Mouse (Mus musculus) bone marrow, adult 2 months (tissue): ENCODE data around the gene Sdf2. TPM values are rescaled to one million over a fixed set of nuclear protein-coding genes. Genes with fewer than 3 reads are reported as not detected.
"Not testable (repeated sequence)": the region's sequence is repeated elsewhere in the genome, so short reads cannot be mapped to it uniquely, and the experiment has no call there.

Experiments used
- H3K27ac ChIP-seq: fragments of 200-500 bp; 2 replicates; pipeline ENCODE4 v1.5.1; 2012; ENCODE audit warnings: low read depth, mild to moderate bottlenecking, control low read depth, inconsistent platforms, low read length; ENCODE audit not compliant: control insufficient read depth, poor library complexity, insufficient read depth
- H3K4me1 ChIP-seq: fragments of 200-500 bp; 2 replicates; pipeline ENCODE4 v1.6.1; 2011; ENCODE audit warnings: low read length; ENCODE audit not compliant: control insufficient read depth, insufficient read depth
- H3K4me3 ChIP-seq: fragments of 200-500 bp; replicated peaks from 2 replicates; pipeline ENCODE3; 2011; ENCODE audit warnings: mild to moderate bottlenecking, low read depth, low read length, control low read depth; ENCODE audit not compliant: control insufficient read depth
- CTCF ChIP-seq: fragments of 200-500 bp; IDR thresholded peaks from 2 replicates; pipeline ENCODE4 v1.5.1; 2011; ENCODE audit warnings: low read length, control low read depth; ENCODE audit not compliant: control insufficient read depth, insufficient read depth
- POLR2A ChIP-seq: fragments of 200-500 bp; IDR thresholded peaks from 2 replicates; pipeline ENCODE4 v1.6.1; 2011; ENCODE audit warnings: low read depth, mild to moderate bottlenecking, control low read depth, low read length, borderline replicate concordance; ENCODE audit not compliant: control insufficient read depth
- WGBS: fragments of 180-500 bp; shearing (Covaris S2); methylation state at CpG from one replicate; pipeline ENCODE4 v1.1.7; 2018; 5-methylcytosine and 5-hydroxymethylcytosine counted together
- polyA plus RNA-seq: library from polyadenylated mRNA; stranded (reverse); fragments of >200 nt; gene quantifications from 2 replicates; pipeline ENCODE4 v1.2.4, GENCODE M21; 2011; ENCODE audit warnings: low replicate concordance; ENCODE audit not compliant: missing spikeins, insufficient read depth, insufficient read length

The Sdf2 gene
- polyA plus RNA-seq, 1 experiment, result 67.8 TPM

- not testable (repeated sequence) for H3K4me3 ChIP-seq
- WGBS, result 84% methylated on average over 4 of the region's 4 CpGs
These were observed 30.6 kb downstream of the Sdf2 start for GRCm38 (mm10) chr11:78276169-78276568.

GRCm38 (mm10) chr11:78278853-78279252, 33.3 kb downstream of the Sdf2 start:
- Histone ChIP-seq H3K27ac (no peak overlapping the region), H3K4me1 (no peaks in the 10 kb centered on the region; the same call in 1 of the 2 replicates), H3K4me3 (no peak overlapping the region)
- TF ChIP-seq CTCF (no peak), POLR2A (no peak)
- 77% methylated on average over 7 of the region's 7 CpGs for WGBS

More at GRCm38 (mm10) chr11:78276169-78276568, 30.6 kb downstream of the Sdf2 start:
- not testable (repeated sequence) for H3K27ac ChIP-seq, H3K4me1 ChIP-seq
- TF ChIP-seq CTCF, result peak; percentile 22; the same call in 1 of the 2 replicates

- no peaks in the 10 kb centered on the region; the same call in 1 of the 2 replicates for H3K4me1 ChIP-seq
- H3K4me3 ChIP-seq, result no peak overlapping the region
- WGBS, result 77% methylated on average over 4 of the region's 4 CpGs
- no peak for TF ChIP-seq CTCF
- no peak for TF ChIP-seq POLR2A
- H3K27ac ChIP-seq, result no peak overlapping the region
These were observed 34.0 kb downstream of the Sdf2 start for GRCm38 (mm10) chr11:78279586-78279985.

GRCm38 (mm10) chr11:78289146-78289763, 43.7 kb downstream of the Sdf2 start:
- TF ChIP-seq POLR2A, result no peak
- no peak for TF ChIP-seq CTCF
- no peak overlapping the region for H3K4me3 ChIP-seq
- WGBS, result 85% methylated on average over 7 of the region's 7 CpGs

GRCm38 (mm10) chr11:78290654-78291053, 45.1 kb downstream of the Sdf2 start, which contains the start of gene BC030499:
Gene BC030499, plus strand, starts transcription at chr11:78290841.
- TF ChIP-seq CTCF (no peak), POLR2A (no peak)
- Histone ChIP-seq H3K4me1 (no peaks in the 10 kb centered on the region), H3K4me3 (no peak within 1 kb of the TSS), H3K27ac (no peak within 1 kb of the TSS)
- WGBS, result 93% methylated on average over 4 of the region's 4 CpGs

More at GRCm38 (mm10) chr11:78289146-78289763, 43.7 kb downstream of the Sdf2 start:
- Histone ChIP-seq H3K27ac (no peak overlapping the region), H3K4me1 (no peaks in the 10 kb centered on the region)

GRCm38 (mm10) chr11:78294585-78294984, 49.0 kb downstream of the Sdf2 start:
- TF ChIP-seq CTCF, result no peak
- TF ChIP-seq POLR2A, result no peak
- H3K4me3 ChIP-seq, result no peak overlapping the region
- H3K27ac ChIP-seq, result no peak overlapping the region
- WGBS, result 88% methylated on average over 6 of the region's 6 CpGs
- no peaks in the 10 kb centered on the region for H3K4me1 ChIP-seq

- peak overlapping the region; percentile 52; the same call in 1 of the 2 replicates for H3K27ac ChIP-seq
- peak overlapping the region; percentile 94 for H3K4me3 ChIP-seq
- no peaks in the 10 kb centered on the region; the same call in 1 of the 2 replicates for H3K4me1 ChIP-seq
- 58% methylated on average over 7 of the region's 7 CpGs for WGBS
- no peak for TF ChIP-seq POLR2A
- no peak for TF ChIP-seq CTCF
These were observed 55.4 kb downstream of the Sdf2 start for GRCm38 (mm10) chr11:78300917-78301316.

- under 1% methylated on average over 49 of the region's 49 CpGs for WGBS
- peak within 1 kb of the TSS; percentile 94 for H3K4me3 ChIP-seq
- peak within 1 kb of the TSS; percentile 52 for H3K27ac ChIP-seq
- peak; percentile 71; the same call in 1 of the 2 replicates for TF ChIP-seq POLR2A
- no peak for TF ChIP-seq CTCF
- no peaks in the 10 kb centered on the region; the same call in 1 of the 2 replicates for H3K4me1 ChIP-seq
These were observed 56.0 kb downstream of the Sdf2 start, which contains the start of gene Spag5 for GRCm38 (mm10) chr11:78301357-78302084. Gene Spag5, plus strand, starts transcription at chr11:78301529.

Other genes with a start within 250 kb of the Sdf2 start
- 6.5 and 10.8 TPM in 2 replicates for gene Dhrs13, start 213.5 kb upstream of the Sdf2 start, polyA plus RNA-seq
- 21.1 and 44.1 TPM in 2 replicates for gene Flot2, start 207.8 kb upstream of the Sdf2 start, polyA plus RNA-seq
- gene Eral1, start 165.4 kb upstream of the Sdf2 start, polyA plus RNA-seq, result 9.8 and 16.3 TPM in 2 replicates
- 5.3 and 12.3 TPM in 2 replicates for gene Fam222b, start 151.1 kb upstream of the Sdf2 start, polyA plus RNA-seq
- 20.6 and 30.0 TPM in 2 replicates for gene Traf4, start 80.2 kb upstream of the Sdf2 start, polyA plus RNA-seq
- 10.4 and 17.8 TPM in 2 replicates for gene Nek8, start 69.1 kb upstream of the Sdf2 start, polyA plus RNA-seq
- gene Tlcd1, start 69.0 kb upstream of the Sdf2 start, polyA plus RNA-seq, result 48.0 and 66.6 TPM in 2 replicates
- 181 and 299 TPM in 2 replicates for gene Rpl23a, start 62.2 kb upstream of the Sdf2 start, polyA plus RNA-seq
- 5.2 and 8.6 TPM in 2 replicates for gene Rab34, start 57.3 kb upstream of the Sdf2 start, polyA plus RNA-seq
- gene Proca1, start 52.4 kb upstream of the Sdf2 start, polyA plus RNA-seq, result 2.6 and 3.3 TPM in 2 replicates
- gene Supt6, start 241 bp downstream of the Sdf2 start, polyA plus RNA-seq, result 15.1 and 30.7 TPM in 2 replicates
- 25.9 and 50.3 TPM in 2 replicates for gene 2610507B11Rik, start 16.0 kb downstream of the Sdf2 start, polyA plus RNA-seq
- 2.4 and 3.9 TPM in 2 replicates for gene BC030499, start 45.1 kb downstream of the Sdf2 start, polyA plus RNA-seq
- gene Spag5, start 55.8 kb downstream of the Sdf2 start, polyA plus RNA-seq, result 70.4 and 91.6 TPM in 2 replicates
- gene Aldoc, start 77.2 kb downstream of the Sdf2 start, polyA plus RNA-seq, result 2.9 and 8.4 TPM in 2 replicates
- gene Pigs, start 82.7 kb downstream of the Sdf2 start, polyA plus RNA-seq, result 7.3 and 16.7 TPM in 2 replicates
- 35.6 and 71.9 TPM in 2 replicates for gene Unc119, start 97.7 kb downstream of the Sdf2 start, polyA plus RNA-seq
- not detected in 2 replicates for gene Foxn1, start 140.8 kb downstream of the Sdf2 start, polyA plus RNA-seq
- gene Slc13a2, start 176.5 kb downstream of the Sdf2 start, polyA plus RNA-seq, result not detected in 2 replicates
- 1.6 TPM in 1 of 2 replicates, not detected in the other for gene Slc46a1, start 220.0 kb downstream of the Sdf2 start, polyA plus RNA-seq